Mouse (Mus musculus): ENCODE measurements at regions not wholly inside any gene's neighbourhood (a gene's known extent, or its start where the extent isn't known, plus 50 kb on each side); places are given as distances from the start of the nearest gene placed in this dataset.

- no peak for TF ChIP-seq CTCF (IDR thresholded peaks at IDR 0.05; ENCODE audit: low read depth)
- no peak for TF ChIP-seq EP300 (IDR thresholded peaks at IDR 0.05; ENCODE audit: low read depth)
Observed at GRCm38 (mm10) chr13:107500776-107501489, 479.0 kb upstream of the Kif2a start.
